Mouse (Mus musculus) liver, adult 2 months (tissue): ENCODE data around the gene Slc30a9.

Experiments
- CTCF ChIP-seq: fragments of 200-500 bp; IDR thresholded peaks from 2 replicates; pipeline ENCODE4 v1.5.1; 2011; ENCODE audit warnings: low read depth, low read length, control low read depth
- POLR2A ChIP-seq: fragments of 200-500 bp; IDR thresholded peaks from 2 replicates; pipeline ENCODE4 v1.6.1; 2011; ENCODE audit warnings: low read length, control low read depth; ENCODE audit not compliant: insufficient read depth; ENCODE audit errors: extremely low read depth

- TF ChIP-seq CTCF (no peak), POLR2A (no peak)
Observed at GRCm38 (mm10) chr5:67348949-67349348, 42.2 kb downstream of the Slc30a9 start.
